Mouse (Mus musculus) heart, adult 8-10 months (tissue): ENCODE measurements around the gene Fsip1. TPM values are rescaled to one million over a fixed set of nuclear protein-coding genes. Genes with fewer than 3 reads are reported as not detected.
"Not testable (repeated sequence)": the region's sequence is repeated elsewhere in the genome, so short reads cannot be mapped to it uniquely, and the experiment has no call there.

ENCODE experiments used
- DNase-seq: peaks from one replicate; pipeline ENCODE4 v3.0.0; 2022; ENCODE audit warnings: low spot score
- total RNA-seq, 4 experiments: library from RNA; stranded (reverse); gene quantifications; 2 replicates each; pipeline ENCODE4 v1.2.4; 2022

The Fsip1 gene
- not detected for total RNA-seq

DNA sequence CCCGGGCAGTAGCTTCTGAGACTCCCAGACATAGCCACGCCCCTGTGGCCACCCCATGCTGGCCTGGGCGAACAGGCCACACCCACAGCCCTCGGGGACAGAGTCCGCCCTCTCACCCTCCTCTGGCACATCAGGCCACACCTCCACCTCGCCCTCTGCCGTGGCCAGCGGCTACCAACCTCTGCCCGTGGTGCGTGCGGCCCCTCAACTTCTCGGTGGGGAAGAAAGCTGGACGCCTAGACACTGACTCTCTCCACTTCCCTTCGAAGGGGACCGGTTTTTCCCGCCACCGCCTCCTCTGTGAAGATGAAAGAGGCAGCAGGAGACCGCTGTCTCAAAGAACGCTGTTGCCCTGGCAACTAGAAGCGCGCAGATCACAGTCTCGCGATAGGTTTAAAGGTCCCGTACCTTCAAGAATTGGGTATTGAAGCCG is at the start of gene Fsip1:
Fsip1 (minus strand) TSS at position 346 of the 433 bp plus-strand sequence.
- DNase-seq: peak; percentile 32

DNA sequence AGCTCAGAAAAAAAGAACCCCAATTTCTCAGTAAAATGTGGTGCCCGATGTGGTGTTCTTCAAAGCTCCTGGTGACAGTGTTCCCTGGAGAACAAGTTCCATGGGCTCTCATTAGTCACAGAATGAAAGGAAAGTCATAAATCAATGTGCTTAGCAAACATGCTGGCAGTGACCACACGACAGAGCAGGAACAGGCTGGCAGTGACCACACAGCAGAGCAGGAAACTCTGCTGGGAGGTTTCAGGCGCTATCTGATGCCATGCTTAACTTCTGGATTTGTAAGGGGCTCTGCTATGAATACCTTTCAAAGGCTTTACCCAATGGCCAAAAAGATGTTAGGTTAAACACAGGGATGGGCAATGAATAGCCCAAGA is 49.7 kb upstream of the Fsip1 start:
- DNase-seq: no peak

DNA sequence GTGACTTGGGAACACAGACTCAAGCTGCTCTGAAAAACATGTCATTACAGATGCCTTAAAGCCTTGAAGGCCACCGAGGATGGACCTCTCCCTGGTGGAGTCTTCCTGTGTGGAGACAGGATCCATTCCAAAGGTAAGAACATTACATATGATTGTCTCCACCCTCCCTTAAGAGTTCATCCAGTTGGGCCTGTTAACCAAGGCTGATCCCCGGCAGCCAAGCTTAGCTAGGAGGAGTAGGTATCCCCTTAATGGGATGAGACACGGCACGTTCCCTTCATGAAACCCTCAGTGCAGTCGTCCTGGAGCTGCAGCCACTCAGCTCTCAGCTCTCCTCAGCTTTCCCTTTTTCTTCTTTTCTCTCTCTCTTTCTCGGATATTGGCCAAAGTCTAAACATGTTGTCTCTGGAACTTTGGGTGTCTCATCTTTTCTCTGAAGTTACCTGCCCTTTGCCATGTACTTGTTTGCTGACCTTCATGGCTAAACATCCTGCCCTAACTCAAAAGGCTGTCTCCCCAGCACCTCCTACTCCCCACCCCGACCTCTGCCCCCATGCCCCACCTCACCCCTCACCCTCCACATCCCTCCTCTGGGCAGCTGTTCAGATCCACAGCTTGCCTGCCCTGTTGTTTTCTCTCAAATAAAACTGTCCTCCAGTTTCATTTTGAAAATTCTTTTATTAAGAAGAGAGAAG is 49.2 kb upstream of the Fsip1 start:
- DNase-seq: no peak

DNA sequence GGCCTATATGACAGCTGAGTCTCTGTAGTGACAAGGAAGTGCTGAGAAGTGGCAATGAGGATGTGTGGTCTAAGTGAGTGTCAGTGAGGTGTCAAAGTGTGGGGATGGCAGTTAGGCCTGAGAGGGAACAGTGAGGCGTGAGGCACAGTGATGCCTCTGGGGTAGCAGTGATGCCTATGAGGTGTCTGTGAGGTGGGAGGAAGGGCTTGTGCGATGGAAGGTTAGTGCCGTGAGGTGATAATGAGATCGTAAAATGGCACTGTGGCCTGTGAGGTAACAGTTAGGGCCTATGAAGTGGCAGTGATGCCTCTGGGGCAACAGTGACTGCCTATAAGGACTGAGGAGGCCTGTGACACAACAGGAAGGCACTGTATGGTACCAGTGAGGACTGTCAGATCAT is 46.7 kb upstream of the Fsip1 start:
- no peak for DNase-seq

DNA sequence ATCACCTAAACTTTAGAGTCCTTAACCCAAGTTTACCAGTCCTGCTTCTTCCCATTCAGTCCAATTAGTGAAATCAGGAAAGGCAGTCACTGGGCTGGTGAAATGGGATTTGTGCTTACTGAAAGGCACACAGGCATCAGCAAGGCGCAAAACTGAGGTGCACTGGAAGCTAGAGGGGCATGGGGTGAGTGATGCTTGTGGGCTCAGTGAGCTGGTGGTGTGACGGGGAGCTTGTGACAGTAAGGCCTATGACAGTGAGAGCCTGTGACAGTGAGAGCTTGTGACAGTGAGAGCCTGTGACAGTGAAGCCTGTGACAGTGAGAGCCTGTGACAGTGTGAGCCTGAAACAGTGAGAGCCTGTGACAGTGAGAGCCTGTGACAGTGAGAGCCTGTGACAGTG is 44.9 kb upstream of the Fsip1 start:
- DNase-seq: no peak

DNA sequence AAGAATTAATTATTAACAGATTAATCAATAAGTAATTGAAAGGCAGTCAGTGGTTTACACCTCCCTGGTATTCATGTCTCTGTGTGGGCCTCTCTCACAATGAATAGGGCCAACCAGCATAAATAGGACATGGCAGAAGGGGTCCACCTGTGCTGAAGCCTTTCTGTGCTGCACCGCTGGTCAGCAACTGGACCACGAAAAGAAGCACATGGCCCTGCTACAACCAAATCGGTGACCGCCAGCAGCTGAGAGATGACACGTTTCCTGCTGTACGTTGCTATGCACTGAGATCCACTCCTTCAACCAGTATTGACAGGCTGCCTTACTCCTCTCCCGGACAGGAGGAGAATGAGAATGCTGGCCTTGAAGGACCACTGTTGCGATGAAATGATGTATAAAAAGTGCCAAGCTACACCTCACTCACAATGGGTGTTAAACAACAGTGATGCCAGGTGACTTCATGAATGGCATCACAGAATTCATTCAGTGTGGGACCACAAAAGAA is 44.3 kb upstream of the Fsip1 start:
- DNase-seq: no peak

DNA sequence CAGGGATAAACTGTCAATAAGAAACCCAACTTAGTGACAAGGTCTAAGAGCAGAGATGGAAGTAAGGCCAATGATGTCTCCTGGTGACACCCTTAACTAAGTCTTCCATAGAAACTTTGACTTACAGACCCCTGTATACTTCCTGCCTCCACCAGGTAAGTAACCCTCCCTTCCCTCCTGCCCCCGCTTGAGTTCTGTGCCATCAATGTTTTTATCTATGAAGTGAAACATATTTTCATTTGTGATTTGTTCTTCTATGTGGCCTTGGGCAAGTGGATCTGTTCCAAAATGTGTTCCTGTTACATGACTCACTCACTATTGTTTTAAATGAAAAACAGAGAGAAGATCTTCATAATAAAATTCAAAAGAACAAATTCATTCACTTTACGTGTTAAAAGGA is 43.2 kb upstream of the Fsip1 start:
- no peak for DNase-seq

DNA sequence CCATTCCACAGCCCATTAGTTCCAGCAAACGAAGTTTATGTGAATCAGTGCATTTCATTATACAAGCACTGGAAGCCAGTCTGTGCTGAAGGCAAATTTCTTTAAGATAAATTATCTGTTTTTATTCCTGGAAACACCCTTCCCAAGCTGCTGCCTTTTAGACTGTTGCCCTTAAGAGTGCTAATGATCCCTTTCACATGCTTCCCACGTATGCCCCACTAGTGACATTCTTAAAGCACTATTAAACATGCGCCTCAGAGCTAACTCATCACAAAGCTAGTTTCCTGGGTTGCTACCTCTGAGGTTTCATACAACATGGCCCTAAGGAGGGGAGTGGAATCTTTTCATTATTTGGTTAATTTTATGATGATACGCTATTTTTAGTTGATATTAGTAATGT is 41.8 kb upstream of the Fsip1 start:
- DNase-seq: no peak

DNA sequence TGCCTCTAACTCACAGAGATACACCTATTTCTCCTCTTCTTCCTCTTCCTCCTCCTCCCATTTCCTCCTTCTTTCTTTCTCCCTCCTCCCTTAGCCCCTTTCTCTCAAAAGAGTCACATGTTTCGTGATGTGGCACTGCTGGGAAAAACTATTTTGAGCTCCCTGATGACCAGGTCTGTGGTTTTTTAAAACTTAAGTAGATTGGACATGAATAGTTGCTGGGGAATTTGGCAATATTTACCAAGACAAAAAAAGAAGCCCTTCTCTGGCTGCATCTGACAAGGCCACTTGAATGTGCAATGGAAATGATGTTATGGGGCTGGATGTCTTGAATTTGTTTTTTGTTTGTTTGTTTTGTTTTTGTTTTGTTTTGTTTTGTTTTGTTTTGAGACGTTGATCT is 41.2 kb upstream of the Fsip1 start:
- no peak for DNase-seq

DNA sequence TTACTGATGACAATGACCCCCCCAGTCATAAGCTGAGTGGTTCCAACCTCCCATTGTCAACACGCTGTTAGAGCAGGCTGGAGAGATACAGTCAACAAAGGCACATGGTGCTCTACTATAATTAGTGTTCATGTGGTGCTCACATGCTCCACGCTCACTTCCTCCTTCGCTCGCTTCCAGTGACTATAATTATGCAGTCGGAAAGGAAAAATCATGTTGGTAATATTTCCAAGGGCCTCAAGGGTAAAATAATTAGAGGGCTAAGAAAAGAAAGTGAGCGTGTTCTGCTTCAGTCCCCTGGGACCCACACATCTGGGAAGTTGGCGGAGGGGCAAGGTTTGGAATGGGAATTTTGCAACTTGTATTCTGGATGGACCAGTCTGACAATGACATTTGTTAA is 38.7 kb upstream of the Fsip1 start:
- peak; percentile 35 for DNase-seq

DNA sequence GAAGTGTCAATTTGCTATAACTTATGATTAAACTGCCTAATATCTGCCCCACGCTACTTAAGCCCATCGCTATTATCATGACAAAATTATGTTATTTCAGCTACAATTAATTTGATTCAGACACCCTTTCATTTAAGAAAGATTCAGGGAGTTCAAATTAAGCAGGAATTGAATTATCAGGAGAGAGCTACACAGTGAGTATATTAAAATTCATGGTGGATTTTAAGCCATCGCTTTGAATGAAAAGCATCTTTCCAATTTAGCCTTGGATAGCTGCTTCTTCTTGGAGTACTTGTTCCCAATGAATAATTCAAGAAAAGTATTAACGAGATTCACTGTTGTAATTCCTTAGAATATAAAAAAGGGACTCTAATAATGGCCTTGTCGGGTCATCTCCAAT is 36.8 kb upstream of the Fsip1 start:
- DNase-seq: no peak

DNA sequence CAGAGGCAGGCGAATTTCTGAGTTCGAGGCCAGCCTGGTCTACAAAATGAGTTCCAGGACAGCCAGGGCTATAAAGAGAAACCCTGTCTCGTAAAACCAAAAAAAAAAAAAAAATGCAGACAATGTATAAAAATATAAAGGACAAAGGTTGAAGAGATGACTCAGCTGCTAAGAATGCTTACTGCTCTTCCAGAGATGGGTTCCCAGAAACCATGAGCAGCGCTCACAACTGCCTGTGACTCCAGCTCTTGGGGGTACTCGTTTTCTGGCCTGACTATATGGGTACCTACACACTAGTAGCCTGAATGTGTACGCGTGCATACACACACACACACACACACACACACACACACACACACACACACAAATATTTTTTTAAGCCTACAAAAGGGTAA is 32.3 kb upstream of the Fsip1 start:
- DNase-seq: not testable (repeated sequence)

DNA sequence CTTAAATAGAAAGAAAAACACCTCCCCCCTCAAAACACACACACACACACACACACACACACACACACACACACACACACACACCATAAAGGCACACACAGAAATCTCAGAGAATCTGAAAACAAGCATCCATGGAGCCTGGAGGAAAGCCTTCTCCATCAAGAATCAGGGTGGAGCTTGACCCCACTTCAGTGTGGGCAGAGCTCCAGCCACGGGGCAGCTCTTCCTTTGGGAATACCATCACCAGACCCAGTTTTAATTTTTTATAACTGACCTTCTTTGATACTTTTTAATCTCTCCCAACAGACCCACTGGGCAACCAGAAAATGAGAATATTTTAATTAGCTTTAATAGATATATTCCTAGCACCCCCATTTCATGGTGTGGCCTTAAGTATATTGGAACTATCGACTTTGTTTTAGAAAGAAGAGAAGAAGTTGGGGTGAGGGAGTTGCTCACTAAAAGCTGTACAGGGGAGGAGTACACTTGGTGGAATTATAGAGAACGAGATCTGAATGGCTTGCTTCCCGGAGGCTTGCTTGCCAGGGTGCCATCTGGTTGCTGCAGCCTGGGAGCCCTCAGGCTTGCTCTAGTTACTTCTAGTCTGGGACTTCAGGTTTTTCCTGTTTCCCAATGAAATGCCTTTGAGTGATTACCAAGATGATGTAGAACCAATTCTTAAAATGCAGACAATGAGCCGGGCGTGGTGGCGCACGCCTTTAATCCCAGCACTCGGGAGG is 31.7 kb upstream of the Fsip1 start:
- no peak for DNase-seq

DNA sequence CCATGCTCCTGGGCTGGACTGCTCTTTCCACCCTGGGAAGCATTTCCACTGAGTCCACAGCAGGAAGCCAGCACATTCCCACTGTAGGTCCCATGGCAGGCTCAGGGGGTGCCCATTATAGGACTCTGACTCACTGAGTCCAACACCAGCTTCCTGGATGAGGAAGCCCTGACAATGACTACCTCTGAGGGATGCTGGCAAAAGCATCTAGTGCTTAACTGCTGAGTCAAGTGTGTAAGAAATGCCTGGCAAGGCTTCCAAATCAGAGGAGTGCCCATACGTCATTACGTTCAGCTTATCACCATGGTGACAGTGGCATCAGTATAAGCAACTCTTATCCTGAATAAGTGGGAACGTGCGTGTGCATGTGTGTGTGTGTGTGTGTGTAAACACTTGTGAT is 30.9 kb upstream of the Fsip1 start:
- DNase-seq: no peak

DNA sequence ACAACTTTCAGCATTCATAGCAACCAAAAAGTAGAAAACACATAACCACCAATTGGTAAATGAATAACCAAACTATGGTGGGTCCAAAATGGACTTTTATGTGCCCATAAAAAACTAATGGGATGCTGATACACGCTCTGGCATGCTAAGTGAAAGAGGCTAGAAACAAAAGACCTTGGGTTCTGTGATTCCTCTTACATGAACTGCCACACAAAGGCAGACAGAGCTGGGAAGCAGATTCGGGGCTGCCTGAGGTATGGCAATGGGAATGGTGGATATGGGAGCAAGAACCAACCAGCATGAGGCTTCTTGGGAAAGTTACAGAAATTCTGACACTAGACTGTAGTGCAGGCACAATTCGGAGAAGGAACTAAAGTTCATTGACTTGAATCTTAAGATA is 25.7 kb upstream of the Fsip1 start:
- no peak for DNase-seq

DNA sequence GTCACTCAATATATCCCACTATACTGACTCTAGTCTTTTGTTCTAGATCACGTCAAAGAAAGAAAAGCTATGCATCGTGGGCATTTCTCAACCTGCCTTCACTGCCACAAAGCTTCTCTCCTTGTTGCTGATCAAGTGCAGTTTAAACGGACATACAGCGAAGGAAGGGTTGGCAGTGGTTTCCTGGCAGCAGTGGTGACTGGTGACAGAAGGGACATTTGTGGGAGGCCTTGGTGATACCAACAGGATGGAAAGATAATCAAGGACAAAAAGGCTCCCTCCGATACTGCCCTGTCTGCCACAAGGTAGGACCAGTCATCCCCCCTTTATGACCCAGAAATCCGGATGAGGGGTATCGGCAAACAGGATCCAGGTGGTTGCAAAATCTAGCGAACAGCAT is 21.5 kb upstream of the Fsip1 start:
- DNase-seq: no peak

DNA sequence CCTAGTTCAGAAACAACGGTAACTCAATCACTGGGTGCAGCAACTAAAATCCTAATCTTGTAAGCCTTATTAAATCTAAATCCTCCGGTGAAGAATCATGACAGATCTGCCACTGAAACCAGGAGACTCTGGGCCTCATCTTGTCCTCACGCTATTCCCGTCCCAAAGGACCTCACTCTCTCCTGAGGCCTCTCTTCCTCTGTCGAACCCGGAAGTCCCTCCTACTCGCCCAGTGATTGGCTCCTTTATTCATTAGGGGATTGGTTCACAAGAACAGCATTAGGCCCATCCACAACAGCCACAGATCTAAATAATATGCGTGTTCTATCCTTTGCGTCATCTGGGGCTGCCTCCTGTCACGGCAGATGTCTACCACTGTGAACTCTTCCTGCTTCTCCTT is 14.8 kb upstream of the Fsip1 start:
- DNase-seq: no peak

DNA sequence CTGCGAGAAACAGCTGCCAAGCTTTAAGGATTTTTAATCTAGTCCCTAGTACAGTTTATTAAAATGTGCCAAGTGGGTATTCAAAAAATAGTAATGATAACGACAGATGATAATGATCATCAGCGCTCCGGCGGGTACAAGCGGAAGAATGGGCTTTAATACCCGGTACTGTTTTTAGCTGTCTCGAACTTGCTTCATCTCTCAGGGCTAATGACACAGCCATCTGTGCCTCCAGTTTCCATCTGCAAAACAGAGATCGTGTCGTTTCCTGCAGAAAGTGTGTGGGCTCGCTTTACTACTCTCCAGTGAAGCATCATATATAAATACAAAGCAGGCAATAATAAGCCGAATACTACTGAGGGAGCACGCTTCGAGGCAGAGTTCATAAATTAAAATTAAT is 13.4 kb upstream of the Fsip1 start:
- DNase-seq: no peak

DNA sequence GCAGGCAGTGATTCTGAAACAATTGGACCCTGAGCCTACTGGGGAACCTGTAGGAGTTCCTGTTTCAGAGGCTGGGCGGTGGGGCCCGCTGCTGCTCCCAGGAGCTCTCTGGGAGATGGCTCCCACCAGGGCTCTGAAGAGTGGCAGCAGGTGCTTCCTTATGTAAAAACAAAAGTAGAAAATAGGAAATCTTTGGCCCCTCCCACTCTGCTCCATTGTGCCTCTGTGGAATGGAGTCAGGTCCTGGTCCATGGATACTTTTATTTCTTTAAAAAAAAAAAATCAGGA is 7.1 kb upstream of the Fsip1 start:
- no peak for DNase-seq

DNA sequence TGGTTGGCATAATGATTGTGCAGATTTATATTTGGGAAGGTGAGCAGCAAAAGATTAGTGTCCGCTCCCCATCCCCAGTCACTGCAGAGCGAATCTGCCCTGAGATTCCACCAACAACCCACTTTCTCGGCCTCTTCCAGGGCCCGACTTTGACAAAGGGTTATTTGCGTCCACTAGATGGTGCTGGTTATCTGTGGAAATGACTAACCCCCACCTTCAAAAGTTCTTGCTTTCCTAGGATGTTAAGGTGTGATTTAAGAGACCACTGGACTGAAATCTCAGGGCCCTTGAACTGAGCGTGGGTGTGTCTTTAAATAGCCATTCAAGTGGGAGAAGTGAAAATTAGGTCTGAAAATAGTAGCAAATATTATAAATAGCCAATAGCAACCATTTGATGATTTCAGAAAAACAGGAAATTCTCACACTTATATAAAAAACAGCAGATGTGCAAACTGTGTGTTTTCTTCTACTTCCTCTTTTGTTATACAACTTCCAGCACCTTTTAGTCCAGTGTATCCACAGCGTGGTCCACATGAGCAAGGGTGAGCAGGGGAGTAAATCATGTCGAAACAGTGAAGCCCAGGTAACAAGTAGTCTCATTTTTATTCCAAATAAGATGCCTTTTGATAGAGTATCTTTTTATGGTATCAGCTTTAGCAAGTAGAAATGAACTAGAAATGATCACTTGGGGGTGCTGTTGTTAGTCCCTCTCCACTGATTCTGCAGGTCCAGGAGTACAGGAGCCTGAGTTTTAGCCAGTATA is 6.6 kb upstream of the Fsip1 start:
- peak; percentile 62 for DNase-seq

DNA sequence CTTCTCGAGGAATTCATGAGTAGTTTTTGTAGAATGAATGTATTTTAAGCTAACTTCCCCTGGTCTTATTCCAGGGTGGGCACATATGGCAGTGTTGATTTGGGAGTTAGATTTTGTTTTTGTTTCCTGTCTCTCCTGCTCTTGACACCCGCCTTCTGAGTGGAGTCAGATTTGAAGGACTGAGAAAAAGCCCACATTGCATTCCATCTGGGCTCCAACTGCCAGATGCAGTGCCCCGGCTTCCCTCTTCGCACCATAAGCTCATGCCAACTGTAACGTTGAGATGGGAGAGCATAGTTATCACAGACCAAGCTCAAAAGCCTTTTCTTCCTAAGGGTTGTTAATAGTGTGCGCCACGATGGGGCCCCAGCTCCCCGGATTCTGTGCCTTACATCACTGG is 5.9 kb upstream of the Fsip1 start:
- no peak for DNase-seq

DNA sequence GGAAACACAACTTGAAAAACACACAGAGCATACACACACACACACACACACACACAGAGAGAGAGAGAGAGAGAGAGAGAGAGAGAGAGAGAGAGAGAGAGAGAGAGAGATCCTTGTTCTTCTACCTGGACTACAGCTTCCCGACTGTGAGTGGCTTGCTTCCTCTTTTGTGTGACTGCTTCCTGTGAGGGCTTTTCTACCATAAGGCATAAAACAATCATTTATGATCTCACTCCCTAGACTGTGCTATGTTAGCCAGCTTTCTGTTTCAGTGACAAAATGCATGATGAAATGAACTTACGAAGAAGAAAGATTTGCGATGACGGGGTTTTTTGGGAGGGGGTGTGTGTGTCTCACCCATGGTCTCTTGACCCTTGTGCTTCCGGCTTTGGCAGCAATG is 3.0 kb upstream of the Fsip1 start:
- no peak for DNase-seq

DNA sequence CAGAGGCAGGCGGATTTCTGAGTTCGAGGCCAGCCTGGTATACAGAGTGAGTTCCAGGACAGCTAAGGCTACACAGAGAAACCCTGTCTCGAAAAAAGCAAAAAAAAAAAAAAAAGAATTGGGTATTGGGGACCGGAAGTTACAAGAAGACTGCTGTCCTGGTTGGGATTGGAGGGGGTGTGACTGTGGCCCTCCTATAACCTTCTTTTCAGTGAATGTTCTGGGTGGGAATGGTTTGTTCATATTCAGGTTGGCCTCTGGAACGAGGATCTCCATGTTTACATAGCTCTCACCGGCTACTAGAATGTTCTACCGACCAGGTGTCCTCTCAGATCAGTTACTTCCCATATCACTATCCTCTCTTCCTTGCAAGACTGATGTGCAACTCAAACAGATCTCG is 328 bp upstream of the Fsip1 start:
- DNase-seq: no peak
